20 mouse cellular contexts compared by ENCODE assay signal in genomic region chr7:100780192-100780591, GRCm38 (mm10).
A peak's percentile ranks its signal among the peaks of the same experiment; 100 is the strongest.
DNase-seq lines count a peak whose midpoint lies in the region; ATAC-seq and TF ChIP-seq lines count a peak whose summit lies in the region.
"Had no signal": no experiment of that assay in that cellular context is flagged by ENCODE, and none has a peak within 500 bp of the region (broad histone marks: within the 10 kb centered on the region; RNA-seq: fewer than 3 reads in every experiment).

No protein-coding gene starts in this region.

- no peaks in the 10 kb centered on the region for H3K36me3 ChIP-seq in liver, embryonic 15.5 days (replicated peaks)
- H3K36me3 ChIP-seq in liver, embryonic 11.5 days (ENCODE audit: control insufficient read depth, insufficient read depth, low read length): no peaks in the 10 kb centered on the region
- peaks cover 7% of the 10 kb centered on the region for H3K36me3 ChIP-seq in G1E (replicated peaks)
- no peaks in the 10 kb centered on the region for H3K36me3 ChIP-seq in heart, embryonic 11.5 days (ENCODE audit: control insufficient read depth, insufficient read depth, low read length)
- H3K36me3 ChIP-seq: forebrain, embryonic 10.5 days; heart, embryonic 12.5 days; hindbrain, embryonic 15.5 days had no signal

- 24% methylated on average over 7 of the region's 7 CpGs for WGBS in liver, embryonic 15.5 days (ENCODE audit: insufficient replicate concordance)
- WGBS in liver, embryonic 11.5 days: 60% methylated on average over 7 of the region's 7 CpGs
- 72% methylated on average over 7 of the region's 7 CpGs for WGBS in heart, embryonic 11.5 days (ENCODE audit: insufficient replicate concordance)

- DNase-seq in liver, embryonic 11.5 days (ENCODE audit: low spot score): no peak
- peak; percentile 7 for DNase-seq in G1E (ENCODE audit: low spot score)
- DNase-seq: adrenal gland, postnatal 14 days; cerebellum, adult 11-12 months; cerebellum, adult 9-10 months; cerebellum, postnatal 25 days; gastrocnemius, postnatal 36 days; heart, adult 18-20 months had no signal

- no peak overlapping the region for H3K9ac ChIP-seq in liver, embryonic 15.5 days
- H3K9ac ChIP-seq in liver, embryonic 11.5 days (ENCODE audit: low read depth, low read length): no peak overlapping the region
- no peak overlapping the region for H3K9ac ChIP-seq in heart, embryonic 11.5 days (ENCODE audit: low read depth, low read length)
- H3K9ac ChIP-seq: embryonic facial prominence, embryonic 13.5 days; heart, embryonic 12.5 days; hindbrain, embryonic 15.5 days had no signal

- H3K4me1 ChIP-seq in liver, embryonic 15.5 days (replicated peaks): peaks cover 29% of the 10 kb centered on the region
- H3K4me1 ChIP-seq in liver, embryonic 11.5 days (replicated peaks; ENCODE audit: control insufficient read depth, insufficient read depth, low read length): no peaks in the 10 kb centered on the region; the same call in 1 of the 2 replicates
- peaks cover 39% of the 10 kb centered on the region for H3K4me1 ChIP-seq in G1E (ENCODE audit: insufficient read depth, low read depth, low read length)
- H3K4me1 ChIP-seq in heart, embryonic 11.5 days (ENCODE audit: control insufficient read depth, insufficient read depth, low read length): no peaks in the 10 kb centered on the region
- H3K4me1 ChIP-seq: hindbrain, embryonic 15.5 days had no signal

- TF ChIP-seq CTCF in G1E (IDR thresholded peaks at IDR 0.05; ENCODE audit: low read depth, low read length): no peak

- H3K4me2 ChIP-seq in liver, embryonic 15.5 days: peak overlapping the region; percentile 19; the same call in 1 of the 2 replicates
- no peak overlapping the region for H3K4me2 ChIP-seq in liver, embryonic 11.5 days
- no peak overlapping the region for H3K4me2 ChIP-seq in heart, embryonic 11.5 days
- H3K4me2 ChIP-seq: embryonic facial prominence, embryonic 13.5 days; heart, embryonic 12.5 days; hindbrain, embryonic 15.5 days had no signal

- no peaks in the 10 kb centered on the region for H3K27me3 ChIP-seq in liver, embryonic 15.5 days
- H3K27me3 ChIP-seq in liver, embryonic 11.5 days (replicated peaks; ENCODE audit: control insufficient read depth, insufficient read depth, low read length): no peaks in the 10 kb centered on the region
- H3K27me3 ChIP-seq in G1E (ENCODE audit: insufficient read depth, low read length): no peaks in the 10 kb centered on the region
- H3K27me3 ChIP-seq in heart, embryonic 11.5 days (ENCODE audit: control insufficient read depth, insufficient read depth, low read length): no peaks in the 10 kb centered on the region
- H3K27me3 ChIP-seq: CH12.LX; embryonic facial prominence, embryonic 13.5 days; heart, embryonic 12.5 days; hindbrain, embryonic 15.5 days had no signal

- no peak overlapping the region for H3K4me3 ChIP-seq in liver, embryonic 15.5 days (replicated peaks)
- H3K4me3 ChIP-seq in liver, embryonic 11.5 days (ENCODE audit: low read depth, low read length): no peak overlapping the region
- peak overlapping the region; percentile 27; the same call in 1 of the 2 replicates for H3K4me3 ChIP-seq in G1E (ENCODE audit: low read depth, low read length)
- no peak overlapping the region for H3K4me3 ChIP-seq in heart, embryonic 11.5 days (ENCODE audit: low read depth, low read length)
- H3K4me3 ChIP-seq: embryonic facial prominence, embryonic 13.5 days; forebrain, embryonic 10.5 days; heart, embryonic 12.5 days; hindbrain, embryonic 15.5 days had no signal

- H3K27ac ChIP-seq in liver, embryonic 15.5 days (replicated peaks): no peak overlapping the region
- no peak overlapping the region for H3K27ac ChIP-seq in liver, embryonic 11.5 days (ENCODE audit: low read depth, low read length)
- no peak overlapping the region for H3K27ac ChIP-seq in heart, embryonic 11.5 days (ENCODE audit: low read depth, low read length)
- H3K27ac ChIP-seq: embryonic facial prominence, embryonic 13.5 days; forebrain, embryonic 10.5 days; hindbrain, embryonic 15.5 days had no signal

- ATAC-seq in liver, embryonic 15.5 days (ENCODE audit: insufficient read depth): no peak
- ATAC-seq in liver, embryonic 11.5 days (replicated peaks; ENCODE audit: low FRiP score): no peak
- ATAC-seq in G1E (ENCODE audit: extremely low read depth, insufficient number of reproducible peaks, low FRiP score, poor library complexity, severe bottlenecking): 0 out of 2 replicates have a peak, but pooled peaks have one; percentile 15
- 0 out of 2 replicates have a peak, but pooled peaks have one; percentile 33 for ATAC-seq in erythroblast, adult 5-6 weeks (replicated peaks; ENCODE audit: low FRiP score, poor library complexity, severe bottlenecking)
- ATAC-seq in megakaryocyte, adult 5-6 weeks (ENCODE audit: poor library complexity, severe bottlenecking): 0 out of 2 replicates have a peak, but pooled peaks have one; percentile 24
- ATAC-seq in frontal cortex, adult (ENCODE audit: low TSS enrichment): no peak
- no peak for ATAC-seq in heart, embryonic 11.5 days (replicated peaks; ENCODE audit: insufficient number of reproducible peaks, low FRiP score, low TSS enrichment)
- ATAC-seq in monocyte, adult 5-6 weeks (replicated peaks; ENCODE audit: insufficient number of reproducible peaks, low FRiP score, low TSS enrichment, poor library complexity, severe bottlenecking): no peak
- ATAC-seq: forebrain, embryonic 14.5 days had no signal

- H3K9me3 ChIP-seq in liver, embryonic 15.5 days (replicated peaks): no peaks in the 10 kb centered on the region
- H3K9me3 ChIP-seq in liver, embryonic 11.5 days (ENCODE audit: control insufficient read depth, low read length): no peaks in the 10 kb centered on the region
- H3K9me3 ChIP-seq in G1E (replicated peaks): no peaks in the 10 kb centered on the region
- no peaks in the 10 kb centered on the region for H3K9me3 ChIP-seq in heart, embryonic 11.5 days (replicated peaks; ENCODE audit: control insufficient read depth, low read length)
- H3K9me3 ChIP-seq: embryonic facial prominence, embryonic 13.5 days; forebrain, embryonic 10.5 days; heart, embryonic 12.5 days; hindbrain, embryonic 15.5 days had no signal

Comparison
In these comparisons a context has a peak if more than half of its experiments do, and no peak if none do; other contexts are left out.
1. ATAC-seq: peak in G1E (single experiment), erythroblast, adult 5-6 weeks (single experiment) and megakaryocyte, adult 5-6 weeks (single experiment); none in liver, embryonic 15.5 days (single experiment), liver, embryonic 11.5 days (single experiment), frontal cortex, adult (single experiment), heart, embryonic 11.5 days (single experiment) and monocyte, adult 5-6 weeks (single experiment).